Mouse (Mus musculus) heart, embryonic 11.5 days (tissue): Measurements from ENCODE around the gene Dync1li2. TPM values are rescaled to one million over a fixed set of nuclear protein-coding genes. Genes with fewer than 3 reads are reported as not detected.

Experiments used
- ATAC-seq: fragments of 200-750 bp; cut with Nextera tagmentation; replicated peaks from 2 replicates; pipeline ENCODE4 v1.8.0; 2017; ENCODE audit warnings: moderate library complexity; ENCODE audit not compliant: insufficient number of reproducible peaks, low FRiP score, low TSS enrichment
- H3K27ac ChIP-seq: fragments of 300-500 bp; sonication (generic); 2 replicates; pipeline ENCODE4 v1.5.1; 2014; ENCODE audit warnings: mild to moderate bottlenecking, low read depth, low read length
- H3K27me3 ChIP-seq: fragments of 300-500 bp; sonication (generic); 2 replicates; pipeline ENCODE4 v1.6.1; 2014; ENCODE audit warnings: mild to moderate bottlenecking, low read length, mixed read lengths; ENCODE audit not compliant: control insufficient read depth, insufficient read depth
- H3K36me3 ChIP-seq: fragments of 300-500 bp; sonication (generic); 2 replicates; pipeline ENCODE4 v1.6.1; 2014; ENCODE audit warnings: mild to moderate bottlenecking, low read length, moderate library complexity, mixed read lengths; ENCODE audit not compliant: control insufficient read depth, insufficient read depth
- H3K4me1 ChIP-seq: fragments of 300-500 bp; sonication (generic); 2 replicates; pipeline ENCODE4 v1.6.1; 2014; ENCODE audit warnings: low read length; ENCODE audit not compliant: control insufficient read depth, insufficient read depth
- H3K4me2 ChIP-seq: fragments of 300-500 bp; sonication (generic); 2 replicates; pipeline ENCODE4 v1.6.1; 2014; ENCODE audit warnings: mild to moderate bottlenecking, moderate library complexity
- H3K4me3 ChIP-seq: fragments of 300-500 bp; sonication (generic); 2 replicates; pipeline ENCODE4 v1.5.1; 2014; ENCODE audit warnings: low read depth, low read length
- H3K9ac ChIP-seq: fragments of 300-500 bp; sonication (generic); 2 replicates; pipeline ENCODE4 v1.6.1; 2014; ENCODE audit warnings: mild to moderate bottlenecking, low read depth, low read length, moderate library complexity
- H3K9me3 ChIP-seq: fragments of 300-500 bp; sonication (generic); replicated peaks from 2 replicates; pipeline ENCODE4 v1.6.1; 2016; ENCODE audit warnings: low read length; ENCODE audit not compliant: control insufficient read depth
- WGBS: fragments of 180-500 bp; shearing (Covaris S2); extraction: QIAGEN DNeasy Blood & Tissue Kit; methylation state at CpG from one replicate; pipeline ENCODE4 v1.1.7; 2014; ENCODE audit not compliant: insufficient replicate concordance; 5-methylcytosine and 5-hydroxymethylcytosine counted together
- polyA plus RNA-seq: library from polyadenylated mRNA; unstranded; fragments of >200 nt; fragmentation: Nextera tagmentation; extraction: Ambion mirVana; gene quantifications from 2 replicates; pipeline ENCODE4 v1.2.1, GENCODE M21; 2014

Gene Dync1li2
- polyA plus RNA-seq, 1 experiment from 2014 or later, result 43.0 TPM

DNA sequence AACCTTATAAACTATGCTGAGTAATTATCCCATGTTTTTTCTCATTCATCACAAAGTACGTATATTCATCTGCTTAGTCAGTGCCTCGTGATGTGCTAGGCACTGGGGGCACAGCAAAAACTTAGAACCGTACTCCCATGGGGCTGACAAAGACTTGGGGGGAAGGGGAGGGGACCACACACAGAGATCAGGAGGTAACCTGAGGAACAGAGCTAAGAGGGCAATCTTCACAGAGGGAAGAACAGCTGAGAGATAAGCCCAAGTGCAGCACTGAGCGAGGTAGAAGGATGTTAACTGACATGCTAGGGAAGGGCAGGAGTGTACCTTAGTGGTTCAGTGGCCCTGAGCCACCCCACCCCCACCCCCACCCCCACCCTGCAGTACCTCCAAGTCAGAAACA, 56.2 kb downstream of the Dync1li2 start:
- Histone ChIP-seq H3K27me3 (no peaks in the 10 kb centered on the region), H3K27ac (no peak overlapping the region), H3K9ac (no peak overlapping the region), H3K9me3 (no peaks in the 10 kb centered on the region), H3K4me1 (peaks cover 27% of the 10 kb centered on the region), H3K4me2 (no peak overlapping the region), H3K4me3 (no peak overlapping the region), H3K36me3 (no peaks in the 10 kb centered on the region)
- 21% methylated on average over 4 of the region's 4 CpGs for WGBS
- ATAC-seq, result no peak

DNA sequence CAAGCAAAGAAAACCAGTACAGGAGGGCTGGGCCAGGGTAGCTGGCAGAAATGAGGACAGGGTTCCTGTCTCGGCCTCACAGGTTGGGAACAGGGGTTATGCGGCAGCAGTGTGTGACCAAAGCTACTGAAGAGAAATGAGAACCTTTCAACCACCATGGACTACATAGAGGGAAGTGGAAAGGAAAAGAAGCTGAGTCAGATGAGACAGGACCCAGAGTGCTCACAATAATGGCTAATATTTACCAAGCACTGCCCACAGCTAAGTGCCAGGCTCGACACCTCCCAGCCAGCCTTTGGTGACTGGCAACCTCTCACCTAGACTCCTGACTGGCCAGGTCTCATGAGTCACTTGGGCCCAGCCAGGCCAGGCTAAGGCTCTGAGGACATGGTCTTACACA, 58.9 kb downstream of the Dync1li2 start:
- Histone ChIP-seq H3K9me3 (no peaks in the 10 kb centered on the region), H3K4me1 (peaks cover 24% of the 10 kb centered on the region), H3K4me2 (no peak overlapping the region), H3K36me3 (no peaks in the 10 kb centered on the region), H3K4me3 (no peak overlapping the region), H3K27ac (no peak overlapping the region), H3K9ac (no peak overlapping the region), H3K27me3 (no peaks in the 10 kb centered on the region)
- WGBS, result 77% methylated on average over 3 of the region's 3 CpGs
- no peak for ATAC-seq

DNA sequence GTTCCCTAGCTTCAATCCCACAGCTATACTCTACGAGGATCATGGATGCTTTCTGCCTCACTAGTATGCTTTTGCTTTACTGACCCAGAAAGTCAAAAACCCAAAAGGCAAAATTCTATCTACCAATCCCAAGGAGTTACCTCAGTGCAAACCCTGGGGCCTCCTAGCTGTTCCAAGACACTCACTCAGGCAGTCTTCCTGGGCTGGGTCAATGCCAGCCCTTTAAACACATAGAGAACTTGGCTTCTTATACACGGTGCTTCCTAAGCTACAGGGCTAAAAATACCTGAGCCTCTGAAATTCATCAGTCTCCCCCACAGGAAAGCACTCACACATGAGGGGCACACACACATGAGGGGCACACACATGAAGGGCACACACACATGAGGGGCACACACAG, 59.6 kb downstream of the Dync1li2 start:
- Histone ChIP-seq H3K4me3 (no peak overlapping the region), H3K4me1 (peaks cover 24% of the 10 kb centered on the region), H3K4me2 (no peak overlapping the region), H3K9ac (no peak overlapping the region), H3K27ac (no peak overlapping the region), H3K9me3 (no peaks in the 10 kb centered on the region), H3K27me3 (no peaks in the 10 kb centered on the region), H3K36me3 (no peaks in the 10 kb centered on the region)
- WGBS, result 60% methylated on average over 2 of the region's 2 CpGs
- no peak for ATAC-seq

DNA sequence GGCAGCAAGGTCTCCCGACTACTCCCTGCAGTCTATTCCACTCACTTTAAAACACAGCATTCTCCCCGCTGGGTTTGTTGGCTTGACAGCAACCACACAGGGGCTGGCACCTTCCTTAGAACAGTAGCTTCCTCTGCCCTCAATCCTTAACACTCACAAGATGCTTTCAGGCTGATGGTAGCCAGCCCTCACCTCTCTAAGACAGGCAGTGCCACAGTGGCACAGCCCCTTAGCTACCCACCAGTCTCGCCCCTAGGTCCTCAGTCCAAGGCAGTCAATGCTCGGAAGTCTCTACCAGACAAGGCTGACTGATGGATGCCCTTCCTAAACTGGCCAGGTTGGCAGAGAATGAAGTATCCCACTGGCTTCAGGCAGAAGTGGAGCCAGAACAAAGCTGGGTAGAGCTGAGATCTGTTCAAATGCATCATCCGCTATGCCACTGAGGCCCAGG, 61.9 kb downstream of the Dync1li2 start:
- no peak overlapping the region for H3K4me3 ChIP-seq
- 83% methylated on average over 5 of the region's 5 CpGs for WGBS
- no peaks in the 10 kb centered on the region for H3K36me3 ChIP-seq
- ATAC-seq, result no peak
- no peak overlapping the region for H3K4me2 ChIP-seq
- no peaks in the 10 kb centered on the region for H3K27me3 ChIP-seq
- H3K9ac ChIP-seq, result no peak overlapping the region
- H3K27ac ChIP-seq, result no peak overlapping the region
- H3K4me1 ChIP-seq, result peaks cover 6% of the 10 kb centered on the region
- no peaks in the 10 kb centered on the region for H3K9me3 ChIP-seq

DNA sequence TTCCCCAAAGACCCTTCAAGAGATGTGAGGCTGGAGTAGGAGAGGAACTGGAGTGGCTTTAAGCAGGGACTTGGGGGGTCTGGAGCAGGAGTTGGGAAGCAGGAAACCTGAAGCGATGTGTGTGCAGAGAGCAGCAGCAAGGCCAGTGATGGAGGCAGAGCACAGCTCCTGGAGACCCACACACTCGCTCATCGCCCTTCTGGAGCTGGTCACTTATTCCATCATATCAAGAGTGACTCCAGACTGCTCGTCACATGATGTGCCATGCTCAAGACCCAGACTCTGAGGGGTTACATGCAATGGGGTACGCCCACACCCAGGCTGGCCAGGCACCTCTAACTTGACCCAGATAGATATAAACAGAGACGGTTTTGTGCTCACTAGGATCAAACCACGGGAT, 62.6 kb downstream of the Dync1li2 start:
- Histone ChIP-seq H3K36me3 (no peaks in the 10 kb centered on the region), H3K27me3 (no peaks in the 10 kb centered on the region), H3K4me3 (no peak overlapping the region), H3K4me1 (peaks cover 12% of the 10 kb centered on the region), H3K9me3 (no peaks in the 10 kb centered on the region), H3K9ac (no peak overlapping the region), H3K27ac (0 out of 2 replicates have a peak overlapping the region, but pooled peaks have one; percentile 15), H3K4me2 (no peak overlapping the region)
- 80% methylated on average over 7 of the region's 7 CpGs for WGBS
- ATAC-seq, result no peak

DNA sequence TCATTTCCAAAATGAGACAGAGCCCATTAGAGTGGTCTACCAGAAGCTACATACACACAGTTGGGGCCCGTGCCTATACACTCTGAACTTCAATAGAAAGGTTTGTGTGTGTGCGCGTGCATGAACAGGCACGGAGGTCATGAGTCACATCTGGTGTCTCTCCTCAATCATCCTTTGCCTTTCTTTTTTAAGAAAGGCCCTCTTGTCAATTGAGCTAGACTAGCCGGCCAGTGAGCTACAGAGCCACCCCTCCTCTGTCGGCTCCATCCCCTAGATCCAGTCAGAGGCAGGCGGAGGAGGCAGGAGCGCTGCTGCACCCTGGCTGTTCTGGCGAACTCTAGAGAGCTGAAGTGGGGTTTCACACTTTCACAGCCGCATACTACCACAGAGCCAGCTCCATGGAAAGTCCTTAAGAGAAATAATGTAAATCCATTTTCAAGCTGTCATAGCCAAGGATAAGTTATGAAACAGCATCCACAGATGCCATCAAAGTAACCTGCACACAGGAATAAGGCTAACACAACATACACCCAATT, 63.5 kb downstream of the Dync1li2 start:
- H3K27ac ChIP-seq, result no peak overlapping the region
- no peaks in the 10 kb centered on the region for H3K36me3 ChIP-seq
- no peak overlapping the region for H3K9ac ChIP-seq
- ATAC-seq, result no peak
- WGBS, result 59% methylated on average over 10 of the region's 10 CpGs
- H3K4me2 ChIP-seq, result no peak overlapping the region
- no peak overlapping the region for H3K4me3 ChIP-seq
- no peaks in the 10 kb centered on the region for H3K27me3 ChIP-seq
- no peaks in the 10 kb centered on the region for H3K9me3 ChIP-seq
- peaks cover 19% of the 10 kb centered on the region for H3K4me1 ChIP-seq

DNA sequence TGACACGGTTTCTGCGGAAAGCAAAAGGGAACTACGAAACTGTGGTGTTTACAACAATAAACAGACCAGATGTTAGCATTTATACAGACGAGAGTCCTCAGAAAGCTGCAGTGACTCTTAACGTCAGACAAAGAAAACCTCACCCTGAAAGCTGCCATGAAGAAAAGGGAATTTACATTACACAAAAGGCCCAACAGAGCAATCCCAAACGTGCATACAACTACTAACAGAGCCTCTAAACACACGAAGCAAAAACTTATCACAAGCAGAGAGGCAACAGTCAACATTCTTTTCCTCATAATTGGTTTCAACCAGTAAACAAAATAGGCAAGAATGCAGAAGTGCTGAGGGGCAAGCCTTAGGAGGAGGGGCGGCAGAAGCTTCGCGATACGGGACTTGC, 66.2 kb downstream of the Dync1li2 start:
- H3K27ac ChIP-seq, result no peak overlapping the region
- ATAC-seq, result no peak
- H3K4me1 ChIP-seq, result peaks cover 15% of the 10 kb centered on the region
- no peaks in the 10 kb centered on the region for H3K9me3 ChIP-seq
- H3K4me3 ChIP-seq, result no peak overlapping the region
- H3K4me2 ChIP-seq, result no peak overlapping the region
- H3K36me3 ChIP-seq, result no peaks in the 10 kb centered on the region
- no peaks in the 10 kb centered on the region for H3K27me3 ChIP-seq
- 73% methylated on average over 11 of the region's 11 CpGs for WGBS
- H3K9ac ChIP-seq, result no peak overlapping the region

DNA sequence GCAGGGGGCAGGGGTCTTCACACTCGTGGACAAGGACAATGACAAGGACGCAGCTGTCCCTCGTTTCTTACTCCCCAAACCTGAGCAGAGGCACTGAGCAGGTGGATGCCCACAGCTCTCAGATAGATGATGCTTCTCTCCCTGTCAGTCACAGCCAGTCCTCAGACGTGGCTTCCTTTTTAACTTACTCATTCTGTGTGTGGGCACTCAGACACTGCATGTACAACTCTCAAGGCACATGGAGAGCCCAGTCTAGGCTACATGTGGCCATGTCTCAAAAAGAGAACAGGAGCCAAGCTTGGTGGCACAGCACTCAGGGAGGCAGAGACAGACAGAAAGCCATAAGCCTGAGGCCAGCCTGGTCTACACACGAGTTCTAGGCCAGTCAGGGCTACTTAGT, 66.9 kb downstream of the Dync1li2 start:
- no peak overlapping the region for H3K4me2 ChIP-seq
- H3K36me3 ChIP-seq, result no peaks in the 10 kb centered on the region
- ATAC-seq, result no peak
- 0 out of 2 replicates have a peak overlapping the region, but pooled peaks have one; percentile 2 for H3K9ac ChIP-seq
- no peaks in the 10 kb centered on the region for H3K9me3 ChIP-seq
- H3K27ac ChIP-seq, result peak overlapping the region; percentile 62; the same call in 1 of the 2 replicates
- H3K4me3 ChIP-seq, result no peak overlapping the region
- H3K27me3 ChIP-seq, result no peaks in the 10 kb centered on the region
- peaks cover 15% of the 10 kb centered on the region for H3K4me1 ChIP-seq
- 60% methylated on average over 5 of the region's 5 CpGs for WGBS
